ENCODE assay signal across 10 mouse cellular contexts in the genomic region with DNA sequence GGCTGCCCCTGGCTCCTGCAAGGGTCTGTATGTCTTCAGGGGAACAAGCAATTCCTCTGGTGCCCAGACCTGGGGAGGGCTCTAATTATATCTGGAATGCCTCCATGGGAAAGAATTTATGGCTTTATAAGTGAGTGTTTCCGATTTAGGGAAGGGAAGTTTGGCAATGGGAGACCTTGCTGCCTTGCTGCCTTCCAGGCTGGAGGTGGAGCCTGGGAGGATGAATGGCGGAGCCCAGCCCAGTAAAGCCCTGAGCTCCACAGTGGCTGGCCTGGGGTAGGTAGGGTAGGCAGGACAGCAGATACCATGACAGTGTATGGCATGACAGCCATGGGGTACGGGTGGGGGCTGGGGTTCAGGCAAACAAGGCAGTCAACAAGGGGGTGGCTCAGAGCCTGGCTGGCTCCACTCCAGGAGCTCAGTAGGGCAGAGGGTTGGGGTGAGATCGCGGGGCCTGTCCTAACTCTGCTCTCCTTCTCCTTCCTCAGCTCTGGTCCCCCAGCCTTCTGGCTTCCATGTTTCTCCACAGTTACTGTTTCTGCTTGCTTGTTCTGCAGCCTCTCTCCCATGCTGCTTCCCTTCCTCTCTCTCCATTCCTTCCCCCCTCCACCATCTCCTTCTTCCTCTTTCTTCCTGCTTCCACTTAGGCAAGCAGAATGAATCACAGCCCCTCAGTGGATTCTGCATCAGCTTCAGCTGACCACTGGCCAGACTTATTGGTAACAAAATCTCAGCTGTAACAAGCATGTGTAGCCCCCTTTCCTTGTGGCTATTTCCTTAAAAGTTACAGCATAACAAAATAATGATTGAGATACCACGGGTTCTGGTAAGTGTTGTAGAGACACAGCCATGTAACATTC.
DNase-seq lines count a peak whose midpoint lies in the region; ATAC-seq and TF ChIP-seq lines count a peak whose summit lies in the region.
"Had no signal": no experiment of that assay in that cellular context is flagged by ENCODE, and none has a peak within 500 bp of the region (broad histone marks: within the 10 kb centered on the region; RNA-seq: fewer than 3 reads in every experiment).

No protein-coding gene starts in this region.

- no peaks in the 10 kb centered on the region for H3K27me3 ChIP-seq in heart, embryonic 10.5 days (ENCODE audit: insufficient read depth, poor library complexity, severe bottlenecking)
- H3K27me3 ChIP-seq in lung, embryonic 14.5 days (ENCODE audit: insufficient read depth, low read length): no peaks in the 10 kb centered on the region
- H3K27me3 ChIP-seq in stomach, embryonic 15.5 days (replicated peaks): no peaks in the 10 kb centered on the region
- H3K27me3 ChIP-seq: heart, embryonic 12.5 days had no signal

- ATAC-seq in lung, embryonic 14.5 days (ENCODE audit: insufficient read depth): peak; percentile 44; the same call in 1 of the 2 replicates
- ATAC-seq in stomach, embryonic 15.5 days (ENCODE audit: insufficient read depth, low FRiP score, low read depth): peak; percentile 45

- H3K9ac ChIP-seq in lung, embryonic 14.5 days: no peak overlapping the region
- H3K9ac ChIP-seq in stomach, embryonic 15.5 days: no peak overlapping the region
- H3K9ac ChIP-seq: heart, embryonic 12.5 days had no signal

- intact Hi-C loops in left cerebral cortex, postnatal 14 days (cut with DNase I): no loop called here

- no peak for TF ChIP-seq CTCF in lung, embryonic 14.5 days (IDR thresholded peaks at IDR 0.05; ENCODE audit: low read depth)
- no peak for TF ChIP-seq CTCF in embryonic fibroblast, embryonic 13.5 days (IDR thresholded peaks at IDR 0.05; ENCODE audit: borderline replicate concordance, insufficient read depth, low read length)

- DNase-seq in heart, adult 11 months: peak; percentile 94
- no peak for DNase-seq in heart, embryonic 10.5 days (ENCODE audit: low spot score)
- DNase-seq in lung, embryonic 14.5 days: peak; percentile 49
- DNase-seq in lung, postnatal 10 days: no peak
- DNase-seq in left cerebral cortex, postnatal 14 days (ENCODE audit: low spot score in 2 of 2): no peak
- DNase-seq: cerebellum, adult 18-20 months; lung, postnatal 14 days had no signal

- no peaks in the 10 kb centered on the region for H3K36me3 ChIP-seq in heart, embryonic 10.5 days
- no peaks in the 10 kb centered on the region for H3K36me3 ChIP-seq in lung, embryonic 14.5 days (ENCODE audit: insufficient read depth)
- no peaks in the 10 kb centered on the region for H3K36me3 ChIP-seq in stomach, embryonic 15.5 days
- H3K36me3 ChIP-seq: heart, embryonic 12.5 days had no signal

- 70% methylated on average over 6 of the region's 6 CpGs for WGBS in heart, embryonic 10.5 days
- WGBS in lung, embryonic 14.5 days: 36% methylated on average over 6 of the region's 6 CpGs
- 58% methylated on average over 6 of the region's 6 CpGs for WGBS in stomach, embryonic 15.5 days

- H3K9me3 ChIP-seq in heart, embryonic 10.5 days: no peaks in the 10 kb centered on the region
- H3K9me3 ChIP-seq in lung, embryonic 14.5 days (ENCODE audit: low read depth, low read length): no peaks in the 10 kb centered on the region
- no peaks in the 10 kb centered on the region for H3K9me3 ChIP-seq in stomach, embryonic 15.5 days
- H3K9me3 ChIP-seq: heart, embryonic 12.5 days had no signal

- TF ChIP-seq POLR2A in embryonic fibroblast, embryonic 13.5 days (IDR thresholded peaks at IDR 0.05; ENCODE audit: low read depth, low read length): no peak

- peaks cover 70% of the 10 kb centered on the region for H3K4me1 ChIP-seq in heart, embryonic 10.5 days
- peaks cover 26% of the 10 kb centered on the region for H3K4me1 ChIP-seq in lung, embryonic 14.5 days (ENCODE audit: insufficient read depth)
- peaks cover 45% of the 10 kb centered on the region for H3K4me1 ChIP-seq in embryonic fibroblast, embryonic 13.5 days (ENCODE audit: control insufficient read depth, insufficient read depth, low read length)
- peaks cover 25% of the 10 kb centered on the region for H3K4me1 ChIP-seq in stomach, embryonic 15.5 days

- H3K27ac ChIP-seq in heart, embryonic 10.5 days: no peak overlapping the region
- H3K27ac ChIP-seq in lung, embryonic 14.5 days (ENCODE audit: low read depth): no peak overlapping the region
- peak overlapping the region; percentile 11; the same call in 1 of the 2 replicates for H3K27ac ChIP-seq in embryonic fibroblast, embryonic 13.5 days (ENCODE audit: insufficient read depth, low read length)
- H3K27ac ChIP-seq in stomach, embryonic 15.5 days: no peak overlapping the region

- H3K4me3 ChIP-seq in heart, embryonic 10.5 days: no peak overlapping the region
- no peak overlapping the region for H3K4me3 ChIP-seq in lung, embryonic 14.5 days (ENCODE audit: low read depth, low read length)
- H3K4me3 ChIP-seq in embryonic fibroblast, embryonic 13.5 days (ENCODE audit: insufficient read depth, low read length): no peak overlapping the region
- no peak overlapping the region for H3K4me3 ChIP-seq in stomach, embryonic 15.5 days (replicated peaks)
- H3K4me3 ChIP-seq: heart, embryonic 12.5 days had no signal

- H3K4me2 ChIP-seq in lung, embryonic 14.5 days: no peak overlapping the region
- no peak overlapping the region for H3K4me2 ChIP-seq in stomach, embryonic 15.5 days
- H3K4me2 ChIP-seq: heart, embryonic 12.5 days had no signal

Comparison
In these comparisons a context has a peak if more than half of its experiments do, and no peak if none do; other contexts are left out.
1. DNase-seq: peak in heart, adult 11 months (single experiment) and lung, embryonic 14.5 days (single experiment); none in heart, embryonic 10.5 days (single experiment), lung, postnatal 10 days (single experiment) and left cerebral cortex, postnatal 14 days (0 of 2).